Mouse (Mus musculus): Measurements from ENCODE around the gene Nadk. TPM values are rescaled to one million over a fixed set of nuclear protein-coding genes. Genes with fewer than 3 reads are reported as not detected.

The Nadk gene
- polyA plus RNA-seq (2015; fragmentation: Nextera tagmentation; extraction: Ambion mirVana) = 113 and 120 TPM in 2 replicates

- Histone ChIP-seq H3K4me2 (ENCODE audit: low read length) (peak within 1 kb of the TSS; percentile 65), H3K9me3 (ENCODE audit: control insufficient read depth, low read length) (no peaks in the 10 kb centered on the region), H3K4me1 (replicated peaks; ENCODE audit: control insufficient read depth, insufficient read depth, low read length) (peaks cover 22% of the 10 kb centered on the region), H3K4me3 (replicated peaks; ENCODE audit: low read length) (peak within 1 kb of the TSS; percentile 96), H3K27me3 (replicated peaks; ENCODE audit: control insufficient read depth, insufficient read depth, low read length) (no peaks in the 10 kb centered on the region), H3K9ac (replicated peaks; ENCODE audit: low read depth, low read length) (peak within 1 kb of the TSS; percentile 51), H3K36me3 (ENCODE audit: control insufficient read depth, insufficient read depth) (peaks cover 24% of the 10 kb centered on the region), H3K27ac (ENCODE audit: low read length) (peak within 1 kb of the TSS; percentile 78)
- WGBS = 71% methylated on average over 7 of the region's 7 CpGs
- ATAC-seq = no peak
Observed at GRCm38 (mm10) chr4:155561661-155562442, at the start of gene Nadk. Nadk (plus strand) TSS chr4:155562378.

DNA sequence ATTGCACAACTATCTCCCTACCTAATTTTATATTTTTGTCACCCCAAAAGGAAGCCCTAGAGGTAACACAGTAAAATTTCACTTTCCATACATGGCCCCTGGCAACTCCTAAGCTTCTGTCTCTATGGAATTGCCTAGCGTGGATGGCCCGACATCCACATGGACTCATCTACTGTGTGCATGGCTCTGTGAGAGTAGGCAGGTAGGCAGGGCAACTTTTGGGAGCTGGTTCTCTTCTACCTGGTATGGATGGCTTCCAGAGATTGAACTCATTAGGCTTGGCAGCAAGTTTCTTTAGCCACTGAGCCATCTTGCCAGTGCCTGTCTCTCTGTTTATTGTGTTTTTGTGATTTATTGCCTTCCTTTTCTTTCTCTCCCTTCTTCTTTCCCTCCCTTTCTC lies 47.4 kb upstream of the Nadk start:
- Histone ChIP-seq H3K27me3 (replicated peaks; ENCODE audit: control insufficient read depth, insufficient read depth, low read length) (no peaks in the 10 kb centered on the region), H3K27ac (ENCODE audit: low read length) (no peak overlapping the region), H3K9me3 (ENCODE audit: control insufficient read depth, low read length) (no peaks in the 10 kb centered on the region), H3K4me3 (replicated peaks; ENCODE audit: low read length) (no peak overlapping the region), H3K4me2 (ENCODE audit: low read length) (no peak overlapping the region), H3K9ac (replicated peaks; ENCODE audit: low read depth, low read length) (no peak overlapping the region), H3K36me3 (ENCODE audit: control insufficient read depth, insufficient read depth) (no peaks in the 10 kb centered on the region), H3K4me1 (replicated peaks; ENCODE audit: control insufficient read depth, insufficient read depth, low read length) (peaks cover 8% of the 10 kb centered on the region)
- no peak for ATAC-seq
- 91% methylated on average over 2 of the region's 2 CpGs for WGBS

DNA sequence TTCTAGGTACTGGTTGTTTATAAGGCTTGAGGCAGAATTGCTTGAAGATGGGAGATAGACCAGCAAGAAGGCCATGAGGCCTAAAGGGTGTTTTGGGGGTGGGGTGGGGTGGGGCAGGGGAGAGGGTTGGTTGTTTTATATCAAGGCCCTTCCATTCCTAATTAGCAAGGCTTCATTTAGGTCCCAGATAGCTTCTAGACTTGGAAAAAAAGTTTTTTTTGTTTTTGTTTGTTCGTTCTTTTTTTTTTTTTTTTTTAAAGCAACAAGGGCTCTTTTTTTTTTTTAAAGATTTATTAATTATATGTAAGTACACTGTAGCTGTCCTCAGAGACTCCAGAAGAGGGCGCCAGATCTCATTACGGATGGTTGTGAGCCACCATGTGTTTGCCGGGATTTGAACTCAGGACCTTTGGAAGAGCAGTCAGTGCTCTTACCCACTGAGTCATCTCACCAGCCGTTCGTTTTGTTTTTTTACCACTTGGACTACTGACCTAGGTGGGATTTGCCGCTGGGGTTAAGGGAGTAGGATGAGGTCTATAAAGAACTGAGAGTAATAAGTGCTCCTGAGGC lies 44.1 kb upstream of the Nadk start:
- 89% methylated on average over 7 of the region's 7 CpGs for WGBS
- Histone ChIP-seq H3K9me3 (ENCODE audit: control insufficient read depth, low read length) (no peaks in the 10 kb centered on the region), H3K4me2 (ENCODE audit: low read length) (no peak overlapping the region), H3K27ac (ENCODE audit: low read length) (no peak overlapping the region), H3K4me1 (replicated peaks; ENCODE audit: control insufficient read depth, insufficient read depth, low read length) (no peaks in the 10 kb centered on the region), H3K9ac (replicated peaks; ENCODE audit: low read depth, low read length) (no peak overlapping the region), H3K36me3 (ENCODE audit: control insufficient read depth, insufficient read depth) (no peaks in the 10 kb centered on the region), H3K4me3 (replicated peaks; ENCODE audit: low read length) (no peak overlapping the region), H3K27me3 (replicated peaks; ENCODE audit: control insufficient read depth, insufficient read depth, low read length) (no peaks in the 10 kb centered on the region)
- ATAC-seq = no peak

GRCm38 (mm10) chr4:155522327-155522726 lies 39.9 kb upstream of the Nadk start:
- Histone ChIP-seq H3K9me3 (ENCODE audit: control insufficient read depth, low read length) (no peaks in the 10 kb centered on the region), H3K4me1 (replicated peaks; ENCODE audit: control insufficient read depth, insufficient read depth, low read length) (no peaks in the 10 kb centered on the region), H3K27ac (ENCODE audit: low read length) (no peak overlapping the region), H3K4me2 (ENCODE audit: low read length) (no peak overlapping the region), H3K27me3 (replicated peaks; ENCODE audit: control insufficient read depth, insufficient read depth, low read length) (no peaks in the 10 kb centered on the region), H3K36me3 (ENCODE audit: control insufficient read depth, insufficient read depth) (0 out of 2 replicates have a peak, but pooled peaks cover 1% of the 10 kb centered on the region), H3K9ac (replicated peaks; ENCODE audit: low read depth, low read length) (no peak overlapping the region), H3K4me3 (replicated peaks; ENCODE audit: low read length) (no peak overlapping the region)
- WGBS = 73% methylated on average over 7 of the region's 7 CpGs
- ATAC-seq = no peak

GRCm38 (mm10) chr4:155525751-155526150 lies 36.4 kb upstream of the Nadk start:
- WGBS = 90% methylated on average over 5 of the region's 5 CpGs
- H3K36me3 ChIP-seq (ENCODE audit: control insufficient read depth, insufficient read depth) = peaks cover 10% of the 10 kb centered on the region
- no peaks in the 10 kb centered on the region for H3K27me3 ChIP-seq (replicated peaks; ENCODE audit: control insufficient read depth, insufficient read depth, low read length)
- H3K9me3 ChIP-seq (ENCODE audit: control insufficient read depth, low read length) = no peaks in the 10 kb centered on the region
- no peak overlapping the region for H3K4me2 ChIP-seq (ENCODE audit: low read length)
- H3K4me3 ChIP-seq (replicated peaks; ENCODE audit: low read length) = no peak overlapping the region
- no peak overlapping the region for H3K9ac ChIP-seq (replicated peaks; ENCODE audit: low read depth, low read length)
- ATAC-seq = no peak
- H3K4me1 ChIP-seq (replicated peaks; ENCODE audit: control insufficient read depth, insufficient read depth, low read length) = no peaks in the 10 kb centered on the region
- no peak overlapping the region for H3K27ac ChIP-seq (ENCODE audit: low read length)

DNA sequence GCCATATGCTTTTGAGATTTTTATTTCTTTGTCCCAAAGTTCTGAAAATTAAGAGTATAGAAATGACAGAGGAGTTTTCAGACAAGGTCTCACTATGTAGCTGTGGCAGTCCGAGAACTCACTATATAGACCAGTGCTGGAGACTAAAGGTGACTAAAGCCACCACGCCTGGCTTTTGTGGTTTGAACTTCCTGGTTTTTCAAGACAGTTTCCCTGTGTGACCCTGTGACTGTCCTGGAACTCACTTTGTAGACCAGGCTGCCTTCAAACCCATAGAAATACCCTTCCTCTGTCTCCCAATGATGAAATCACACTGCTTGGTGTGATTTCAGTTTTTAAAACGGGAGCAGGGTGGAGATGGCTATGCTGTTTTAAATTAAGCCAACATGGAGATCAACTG lies 32.9 kb upstream of the Nadk start:
- H3K4me1 ChIP-seq (replicated peaks; ENCODE audit: control insufficient read depth, insufficient read depth, low read length) = no peaks in the 10 kb centered on the region
- WGBS = 89% methylated on average over 3 of the region's 3 CpGs
- no peak for ATAC-seq
- no peak overlapping the region for H3K4me3 ChIP-seq (replicated peaks; ENCODE audit: low read length)
- no peaks in the 10 kb centered on the region for H3K9me3 ChIP-seq (ENCODE audit: control insufficient read depth, low read length)
- no peak overlapping the region for H3K9ac ChIP-seq (replicated peaks; ENCODE audit: low read depth, low read length)
- peaks cover 10% of the 10 kb centered on the region for H3K36me3 ChIP-seq (ENCODE audit: control insufficient read depth, insufficient read depth)
- H3K27ac ChIP-seq (ENCODE audit: low read length) = no peak overlapping the region
- H3K27me3 ChIP-seq (replicated peaks; ENCODE audit: control insufficient read depth, insufficient read depth, low read length) = no peaks in the 10 kb centered on the region
- H3K4me2 ChIP-seq (ENCODE audit: low read length) = no peak overlapping the region

DNA sequence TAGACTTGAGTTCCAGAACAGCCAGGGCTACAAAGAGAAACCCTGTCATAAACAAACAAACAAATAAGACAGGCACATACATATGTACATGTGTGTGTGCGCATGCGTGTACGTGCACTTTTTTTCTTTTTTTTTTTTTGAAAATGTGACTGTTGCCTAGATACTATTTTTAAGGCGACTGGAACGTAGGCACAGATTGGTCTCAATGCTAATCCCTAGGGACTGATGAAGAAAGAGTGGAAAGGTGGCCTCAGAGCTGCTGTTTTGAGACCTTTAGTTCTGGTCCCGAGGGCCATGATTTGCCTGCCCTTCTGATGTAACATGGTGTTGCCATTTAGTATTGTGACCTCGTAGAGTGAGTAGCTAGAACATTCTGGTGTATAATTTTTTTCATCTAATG lies 12.2 kb upstream of the Nadk start:
- ATAC-seq = no peak
- no peak overlapping the region for H3K27ac ChIP-seq (ENCODE audit: low read length)
- peaks cover 35% of the 10 kb centered on the region for H3K36me3 ChIP-seq (ENCODE audit: control insufficient read depth, insufficient read depth)
- no peaks in the 10 kb centered on the region for H3K9me3 ChIP-seq (ENCODE audit: control insufficient read depth, low read length)
- no peaks in the 10 kb centered on the region for H3K4me1 ChIP-seq (replicated peaks; ENCODE audit: control insufficient read depth, insufficient read depth, low read length)
- H3K27me3 ChIP-seq (replicated peaks; ENCODE audit: control insufficient read depth, insufficient read depth, low read length) = no peaks in the 10 kb centered on the region
- no peak overlapping the region for H3K9ac ChIP-seq (replicated peaks; ENCODE audit: low read depth, low read length)
- 90% methylated on average over 7 of the region's 7 CpGs for WGBS
- no peak overlapping the region for H3K4me3 ChIP-seq (replicated peaks; ENCODE audit: low read length)
- no peak overlapping the region for H3K4me2 ChIP-seq (ENCODE audit: low read length)

- no peak for ATAC-seq
- H3K27me3 ChIP-seq (replicated peaks; ENCODE audit: control insufficient read depth, insufficient read depth, low read length) = no peaks in the 10 kb centered on the region
- no peak overlapping the region for H3K27ac ChIP-seq (ENCODE audit: low read length)
- peaks cover 35% of the 10 kb centered on the region for H3K36me3 ChIP-seq (ENCODE audit: control insufficient read depth, insufficient read depth)
- no peak overlapping the region for H3K4me3 ChIP-seq (replicated peaks; ENCODE audit: low read length)
- 84% methylated on average over 2 of the region's 2 CpGs for WGBS
- no peaks in the 10 kb centered on the region for H3K9me3 ChIP-seq (ENCODE audit: control insufficient read depth, low read length)
- H3K9ac ChIP-seq (replicated peaks; ENCODE audit: low read depth, low read length) = no peak overlapping the region
- no peak overlapping the region for H3K4me2 ChIP-seq (ENCODE audit: low read length)
- no peaks in the 10 kb centered on the region for H3K4me1 ChIP-seq (replicated peaks; ENCODE audit: control insufficient read depth, insufficient read depth, low read length)
Observed at GRCm38 (mm10) chr4:155550446-155550845, 11.7 kb upstream of the Nadk start.

- H3K36me3 ChIP-seq (ENCODE audit: control insufficient read depth, insufficient read depth) = peaks cover 36% of the 10 kb centered on the region
- H3K9ac ChIP-seq (replicated peaks; ENCODE audit: low read depth, low read length) = no peak overlapping the region
- 94% methylated on average over 4 of the region's 4 CpGs for WGBS
- H3K4me3 ChIP-seq (replicated peaks; ENCODE audit: low read length) = no peak overlapping the region
- H3K27ac ChIP-seq (ENCODE audit: low read length) = no peak overlapping the region
- no peak overlapping the region for H3K4me2 ChIP-seq (ENCODE audit: low read length)
- H3K27me3 ChIP-seq (replicated peaks; ENCODE audit: control insufficient read depth, insufficient read depth, low read length) = no peaks in the 10 kb centered on the region
- no peak for ATAC-seq
- H3K9me3 ChIP-seq (ENCODE audit: control insufficient read depth, low read length) = no peaks in the 10 kb centered on the region
- no peaks in the 10 kb centered on the region for H3K4me1 ChIP-seq (replicated peaks; ENCODE audit: control insufficient read depth, insufficient read depth, low read length)
Observed at GRCm38 (mm10) chr4:155551073-155551472, 11.1 kb upstream of the Nadk start.

Measured in forebrain, embryonic 16.5 days (tissue).